Mouse (Mus musculus) liver, embryonic 14.5 days (tissue): ENCODE data around the gene Anks1b. TPM values are rescaled to one million over a fixed set of nuclear protein-coding genes. Genes with fewer than 3 reads are reported as not detected.

ENCODE experiments used
- ATAC-seq: fragments of 200-750 bp; cut with Nextera tagmentation; 2 replicates; pipeline ENCODE4 v1.8.0; 2017; ENCODE audit warnings: moderate number of reproducible peaks, mild to moderate bottlenecking, moderate library complexity; ENCODE audit not compliant: insufficient read depth
- DNase-seq, 3 experiments: peaks; one replicate each; pipeline ENCODE4 v3.0.0-alpha.2; 2012 to 2013; ENCODE audit warnings: low read depth in 3 of 3, low spot score in 3 of 3
- H3K27ac ChIP-seq: fragments of 300-500 bp; sonication (generic); 2 replicates; pipeline ENCODE4 v1.5.1; 2014; ENCODE audit warnings: moderate library complexity, mild to moderate bottlenecking, control low read depth, inconsistent platforms
- H3K27me3 ChIP-seq: fragments of 300-500 bp; sonication (generic); 2 replicates; pipeline ENCODE4 v1.6.1; 2014; ENCODE audit warnings: mild to moderate bottlenecking, low read length, moderate library complexity; ENCODE audit not compliant: control insufficient read depth, insufficient read depth
- H3K36me3 ChIP-seq: fragments of 300-500 bp; sonication (generic); replicated peaks from 2 replicates; pipeline ENCODE4 v1.6.1; 2014; ENCODE audit warnings: low read depth; ENCODE audit not compliant: control insufficient read depth, insufficient read depth
- H3K4me1 ChIP-seq, 2 experiments: fragments of 200-500 bp in 1 of 2; fragments of 300-500 bp in 1 of 2; sonication (generic) in 1 of 2; replicated peaks; 2 replicates each; pipeline ENCODE4 v1.6.1; 2012 to 2014; ENCODE audit warnings: antibody characterized with exemption in 1 of 2, inconsistent platforms in 1 of 2, low read length in 1 of 2; ENCODE audit not compliant: control insufficient read depth in 2 of 2, insufficient read depth in 2 of 2
- H3K4me2 ChIP-seq: fragments of 300-500 bp; sonication (generic); 2 replicates; pipeline ENCODE4 v1.6.1; 2014; ENCODE audit warnings: low read depth, mild to moderate bottlenecking, control low read depth, moderate library complexity
- H3K4me3 ChIP-seq, 2 experiments: fragments of 200-500 bp in 1 of 2; fragments of 300-500 bp in 1 of 2; sonication (generic) in 1 of 2; 2 replicates each; pipeline ENCODE4 v1.5.1; 2012 to 2014; ENCODE audit warnings: low read depth in 2 of 2, low read length in 2 of 2, mild to moderate bottlenecking in 2 of 2, control low read depth in 1 of 2, inconsistent platforms in 1 of 2, moderate library complexity in 1 of 2; ENCODE audit not compliant: insufficient read depth in 1 of 2
- H3K9ac ChIP-seq: fragments of 300-500 bp; sonication (generic); replicated peaks from 2 replicates; pipeline ENCODE4 v1.6.1; 2014; ENCODE audit warnings: mild to moderate bottlenecking, control low read depth, moderate library complexity
- H3K9me3 ChIP-seq: fragments of 300-500 bp; sonication (generic); 2 replicates; pipeline ENCODE4 v1.6.1; 2016; ENCODE audit warnings: low read length, mixed read lengths; ENCODE audit not compliant: control insufficient read depth
- CTCF ChIP-seq: IDR thresholded peaks from 2 replicates; pipeline ENCODE4 v1.5.1; 2016; ENCODE audit warnings: antibody characterized with exemption, low read depth, control low read depth
- EP300 ChIP-seq: IDR thresholded peaks from 2 replicates; pipeline ENCODE4 v1.6.1; 2016; ENCODE audit warnings: antibody characterized with exemption, low read depth
- WGBS: fragments of 180-500 bp; shearing (Covaris S2); extraction: QIAGEN DNeasy Blood & Tissue Kit; methylation state at CpG from one replicate; pipeline ENCODE4 v1.1.7; 2014; ENCODE audit not compliant: insufficient replicate concordance; 5-methylcytosine and 5-hydroxymethylcytosine counted together
- polyA plus RNA-seq, 2 experiments: library from polyadenylated mRNA; depleted of rRNA in 1 of 2; stranded (reverse) in 1 of 2; unstranded in 1 of 2; fragments of >200 nt; fragmentation: Nextera tagmentation in 1 of 2; extraction: Ambion mirVana in 1 of 2; gene quantifications; 2 replicates each; pipeline versions ENCODE4 v1.2.1 to v1.2.3; 2012 to 2014

The Anks1b gene
- polyA plus RNA-seq, 2 experiments = not detected

DNA sequence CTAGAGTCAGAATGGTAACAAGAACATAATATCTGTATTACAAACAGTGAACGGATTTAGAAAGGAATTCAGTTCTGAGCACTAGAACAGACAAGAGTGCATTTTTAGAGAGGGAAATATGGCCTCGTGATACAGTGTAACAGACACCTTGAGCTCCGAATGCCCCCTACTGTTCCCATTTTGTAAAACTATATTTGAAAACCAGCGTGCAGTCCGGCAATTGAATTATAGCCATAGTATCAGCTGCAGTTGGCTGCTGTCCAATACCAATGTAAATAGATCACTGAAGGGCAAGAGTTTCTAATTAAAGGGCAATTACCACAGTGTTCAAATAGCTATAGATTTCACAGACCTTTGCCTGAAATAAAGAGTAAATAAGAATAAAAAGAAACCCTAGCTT is 170.0 kb downstream of the Anks1b start:
- 49% methylated on average over 5 of the region's 5 CpGs for WGBS

DNA sequence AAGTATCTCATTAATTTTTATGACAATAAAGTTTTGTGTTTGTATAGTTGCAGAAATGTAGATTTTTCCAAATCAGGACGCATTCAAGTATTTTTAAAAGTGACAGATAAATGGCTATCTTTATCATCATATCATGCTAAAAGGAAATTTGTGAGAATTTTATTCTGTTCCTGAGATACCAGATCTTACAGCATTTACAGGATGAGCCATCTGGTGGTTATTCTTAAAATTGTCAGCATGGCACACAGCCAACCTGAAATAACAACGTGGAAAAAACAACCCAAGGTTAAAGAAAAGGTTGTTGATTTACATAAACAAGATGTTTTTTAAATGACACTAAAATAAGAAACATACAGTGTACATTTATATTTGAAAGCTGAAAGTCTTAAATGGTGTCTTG is 170.5 kb downstream of the Anks1b start:
- H3K9me3 ChIP-seq = no peaks in the 10 kb centered on the region
- no peak overlapping the region for H3K4me2 ChIP-seq
- no peak overlapping the region for H3K4me3 ChIP-seq
- H3K27me3 ChIP-seq = no peaks in the 10 kb centered on the region
- ATAC-seq (no peak), DNase-seq (no peak)
- WGBS = 52% methylated on average over 2 of the region's 2 CpGs
- H3K27ac ChIP-seq = no peak overlapping the region
- no peaks in the 10 kb centered on the region for H3K4me1 ChIP-seq
- H3K36me3 ChIP-seq = no peaks in the 10 kb centered on the region
- TF ChIP-seq EP300 = no peak
- H3K9ac ChIP-seq = no peak overlapping the region

More for the DNA sequence above, 170.0 kb downstream of the Anks1b start:
- H3K27me3 ChIP-seq = no peaks in the 10 kb centered on the region
- H3K36me3 ChIP-seq = no peaks in the 10 kb centered on the region
- H3K27ac ChIP-seq = no peak overlapping the region
- H3K4me3 ChIP-seq = no peak overlapping the region
- no peak overlapping the region for H3K9ac ChIP-seq
- TF ChIP-seq CTCF (no peak), EP300 (no peak)
- H3K4me1 ChIP-seq = no peaks in the 10 kb centered on the region
- H3K9me3 ChIP-seq = no peaks in the 10 kb centered on the region
- no peak for ATAC-seq
- H3K4me2 ChIP-seq = no peak overlapping the region
- DNase-seq = no peak

DNA sequence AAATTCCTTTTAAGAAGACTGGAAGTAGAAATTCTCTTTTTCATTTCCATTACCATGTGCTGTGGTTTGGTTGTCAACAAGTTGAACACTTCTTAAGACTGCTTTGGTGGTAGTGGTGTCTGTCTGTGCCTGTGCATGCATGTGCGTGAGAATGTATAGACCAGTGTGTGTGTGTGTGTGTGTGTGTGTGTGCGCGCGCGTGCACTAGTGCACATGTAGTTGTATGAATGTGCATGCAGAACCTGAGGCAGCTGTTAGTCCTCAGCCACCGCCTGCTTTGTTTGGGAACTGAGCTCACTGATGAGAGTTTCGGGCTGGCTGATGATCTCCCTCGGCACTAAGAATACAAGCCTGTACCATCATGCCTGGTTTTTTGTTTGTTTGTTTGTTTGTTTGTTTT is 170.9 kb downstream of the Anks1b start:
- DNase-seq (no peak), ATAC-seq (no peak)
- H3K36me3 ChIP-seq = no peaks in the 10 kb centered on the region
- H3K27ac ChIP-seq = no peak overlapping the region
- H3K4me3 ChIP-seq = no peak overlapping the region
- H3K4me1 ChIP-seq = no peaks in the 10 kb centered on the region
- H3K9me3 ChIP-seq = no peaks in the 10 kb centered on the region
- no peaks in the 10 kb centered on the region for H3K27me3 ChIP-seq
- no peak overlapping the region for H3K4me2 ChIP-seq
- TF ChIP-seq CTCF = no peak
- no peak for TF ChIP-seq EP300
- no peak overlapping the region for H3K9ac ChIP-seq
- WGBS = 79% methylated on average over 8 of the region's 8 CpGs

DNA sequence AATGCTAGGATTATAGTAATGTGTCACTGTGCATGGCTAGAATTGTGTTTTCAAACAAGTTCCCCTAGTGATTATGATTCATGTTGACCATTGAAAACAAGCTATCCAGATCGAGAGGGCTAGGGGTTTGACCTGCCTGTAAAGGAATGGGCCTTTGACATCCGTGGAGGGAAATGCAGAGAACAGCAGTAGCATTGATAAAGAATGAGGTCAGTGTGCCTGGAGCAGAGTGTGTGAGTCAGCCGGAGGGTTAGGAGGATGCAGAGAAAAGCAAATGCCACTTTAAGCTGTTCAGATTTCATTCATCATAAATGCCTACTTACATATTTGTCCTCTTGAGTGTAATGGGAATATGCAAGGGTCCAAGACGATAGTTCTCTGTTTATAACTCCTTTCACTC is 195.3 kb downstream of the Anks1b start:
- Histone ChIP-seq H3K4me3 (no peak overlapping the region), H3K4me1 (no peaks in the 10 kb centered on the region), H3K36me3 (no peaks in the 10 kb centered on the region), H3K9me3 (no peaks in the 10 kb centered on the region), H3K27me3 (no peaks in the 10 kb centered on the region), H3K4me2 (no peak overlapping the region), H3K27ac (no peak overlapping the region), H3K9ac (no peak overlapping the region)
- WGBS = 47% methylated on average over 4 of the region's 4 CpGs
- DNase-seq (no peak), ATAC-seq (no peak)
- TF ChIP-seq CTCF (no peak), EP300 (no peak)

DNA sequence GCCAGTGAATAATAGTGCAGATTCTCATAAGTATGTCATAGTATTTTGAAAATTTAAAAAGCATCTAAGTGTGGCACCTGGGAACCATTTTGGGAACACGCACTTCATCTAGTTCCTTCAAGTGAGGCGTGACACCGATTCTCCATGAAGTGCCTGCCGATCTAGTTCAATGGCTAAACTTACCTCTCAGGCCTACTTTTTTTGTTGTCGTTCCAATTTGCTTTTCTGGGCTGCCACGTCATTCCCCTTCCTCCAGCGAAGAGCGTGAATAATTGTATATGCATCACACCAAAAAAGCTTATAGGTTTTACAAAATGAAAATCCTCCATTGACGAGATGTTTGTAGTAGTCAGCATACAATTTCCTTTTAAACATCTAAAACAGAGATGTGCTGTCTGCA is 204.6 kb downstream of the Anks1b start:
- DNase-seq (no peak), ATAC-seq (no peak)
- no peak for TF ChIP-seq EP300
- TF ChIP-seq CTCF = no peak
- Histone ChIP-seq H3K4me1 (no peaks in the 10 kb centered on the region), H3K36me3 (no peaks in the 10 kb centered on the region), H3K4me2 (no peak overlapping the region), H3K9ac (no peak overlapping the region), H3K4me3 (no peak overlapping the region), H3K9me3 (no peaks in the 10 kb centered on the region), H3K27ac (no peak overlapping the region), H3K27me3 (no peaks in the 10 kb centered on the region)
- WGBS = 73% methylated on average over 9 of the region's 9 CpGs
